Mouse (Mus musculus) thymus, postnatal 14 days (tissue): ENCODE data around the gene Gm36028.

ENCODE experiments used
- DNase-seq: peaks from one replicate; pipeline ENCODE4 v3.0.0; 2021

Gm36028 gene

GRCm38 (mm10) chr16:37861029-37861428, at the start of gene Gm36028:
Gm36028 (minus strand) TSS chr16:37861146.
- no peak for DNase-seq

GRCm38 (mm10) chr16:37906456-37906855, 45.5 kb upstream of the Gm36028 start:
- no peak for DNase-seq

- DNase-seq, result no peak
Observed at GRCm38 (mm10) chr16:37901318-37901717, 40.4 kb upstream of the Gm36028 start.

GRCm38 (mm10) chr16:37899357-37899756, 38.4 kb upstream of the Gm36028 start:
- DNase-seq, result no peak

GRCm38 (mm10) chr16:37898790-37899189, 37.8 kb upstream of the Gm36028 start:
- DNase-seq, result no peak

- no peak for DNase-seq
Observed at GRCm38 (mm10) chr16:37893942-37894341, 33.0 kb upstream of the Gm36028 start.

GRCm38 (mm10) chr16:37893381-37893780, 32.4 kb upstream of the Gm36028 start:
- no peak for DNase-seq

- DNase-seq, result no peak
Observed at GRCm38 (mm10) chr16:37892667-37893066, 31.7 kb upstream of the Gm36028 start.

GRCm38 (mm10) chr16:37888986-37889385, 28.0 kb upstream of the Gm36028 start:
- no peak for DNase-seq

GRCm38 (mm10) chr16:37881168-37881567, 20.2 kb upstream of the Gm36028 start:
- no peak for DNase-seq

- no peak for DNase-seq
Observed at GRCm38 (mm10) chr16:37879750-37880419, 18.9 kb upstream of the Gm36028 start.

- no peak for DNase-seq
Observed at GRCm38 (mm10) chr16:37878951-37879505, 18.1 kb upstream of the Gm36028 start.

GRCm38 (mm10) chr16:37877406-37877805, 16.5 kb upstream of the Gm36028 start:
- DNase-seq, result no peak

- no peak for DNase-seq
Observed at GRCm38 (mm10) chr16:37874501-37875235, 13.7 kb upstream of the Gm36028 start.

GRCm38 (mm10) chr16:37871112-37871715, 10.3 kb upstream of the Gm36028 start:
- DNase-seq, result no peak

GRCm38 (mm10) chr16:37869470-37870231, 8.7 kb upstream of the Gm36028 start:
- no peak for DNase-seq

GRCm38 (mm10) chr16:37868506-37869469, 7.8 kb upstream of the Gm36028 start:
- DNase-seq, result peak; percentile 62

- DNase-seq, result peak; percentile 90
Observed at GRCm38 (mm10) chr16:37867791-37868505, 7.0 kb upstream of the Gm36028 start, which contains the start of gene Lrrc58. Lrrc58 (plus strand) TSS chr16:37868389.

- no peak for DNase-seq
Observed at GRCm38 (mm10) chr16:37865841-37866240, 4.9 kb upstream of the Gm36028 start.

GRCm38 (mm10) chr16:37863876-37864275, 2.9 kb upstream of the Gm36028 start:
- DNase-seq, result no peak

- no peak for DNase-seq
Observed at GRCm38 (mm10) chr16:37860213-37860612, 733 bp downstream of the Gm36028 start.
